Mouse (Mus musculus) layer of hippocampus, adult 18-20 months (tissue): ENCODE results near the gene Pitpna. TPM values are rescaled to one million over a fixed set of nuclear protein-coding genes. Genes with fewer than 3 reads are reported as not detected.
"Not testable (repeated sequence)": the region's sequence is repeated elsewhere in the genome, so short reads cannot be mapped to it uniquely, and the experiment has no call there.

Experiments
- DNase-seq, 2 experiments: peaks; one replicate each; pipeline ENCODE4 v3.0.0; 2022; ENCODE audit warnings: low spot score in 2 of 2
- total RNA-seq, 2 experiments: library from RNA; stranded (reverse); gene quantifications; 2 replicates each; pipeline ENCODE4 v1.2.3; 2021

Gene Pitpna
- total RNA-seq, 2 experiments from 2014 or later = 279 to 288 TPM

DNA sequence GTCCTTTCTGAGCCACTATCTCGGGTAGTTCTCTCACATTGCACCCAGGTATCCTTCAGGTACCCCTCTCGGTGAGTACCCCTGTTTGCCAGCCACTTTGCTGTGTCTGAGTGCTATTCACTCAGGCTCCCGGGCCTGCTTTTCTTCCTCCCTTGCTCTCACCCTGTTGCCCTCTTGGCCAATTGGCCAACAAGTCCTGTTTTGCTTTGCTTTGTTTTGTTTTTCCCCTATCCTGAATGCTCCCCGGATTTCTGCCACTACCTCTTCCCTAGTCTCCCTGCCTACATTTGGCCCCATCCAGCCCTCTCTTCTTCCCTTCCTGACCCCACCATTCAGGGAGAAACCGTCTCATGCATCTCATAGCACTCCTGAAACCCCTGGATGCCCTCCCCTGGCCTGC, 1.9 kb upstream of the Pitpna start:
- no peak for DNase-seq

DNA sequence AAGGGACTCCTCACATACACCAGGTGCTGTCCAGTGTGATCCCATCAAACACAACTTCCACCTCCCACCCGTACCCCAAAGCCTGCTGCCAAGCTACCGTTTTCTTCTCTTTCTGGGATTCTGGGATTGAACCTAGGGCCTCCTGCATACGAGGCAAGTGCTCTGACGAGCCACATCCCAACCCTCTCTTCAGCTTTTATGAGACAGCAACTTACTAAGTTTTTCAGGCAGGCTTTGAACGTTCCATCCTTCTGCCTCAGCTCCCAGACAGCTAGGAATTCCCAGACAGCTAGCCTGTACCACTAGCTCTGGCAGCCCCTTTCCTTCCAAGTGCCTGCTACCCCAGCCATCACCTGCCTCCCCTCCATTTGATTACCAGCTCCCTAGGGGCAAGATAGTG, 934 bp upstream of the Pitpna start:
- DNase-seq = no peak

DNA sequence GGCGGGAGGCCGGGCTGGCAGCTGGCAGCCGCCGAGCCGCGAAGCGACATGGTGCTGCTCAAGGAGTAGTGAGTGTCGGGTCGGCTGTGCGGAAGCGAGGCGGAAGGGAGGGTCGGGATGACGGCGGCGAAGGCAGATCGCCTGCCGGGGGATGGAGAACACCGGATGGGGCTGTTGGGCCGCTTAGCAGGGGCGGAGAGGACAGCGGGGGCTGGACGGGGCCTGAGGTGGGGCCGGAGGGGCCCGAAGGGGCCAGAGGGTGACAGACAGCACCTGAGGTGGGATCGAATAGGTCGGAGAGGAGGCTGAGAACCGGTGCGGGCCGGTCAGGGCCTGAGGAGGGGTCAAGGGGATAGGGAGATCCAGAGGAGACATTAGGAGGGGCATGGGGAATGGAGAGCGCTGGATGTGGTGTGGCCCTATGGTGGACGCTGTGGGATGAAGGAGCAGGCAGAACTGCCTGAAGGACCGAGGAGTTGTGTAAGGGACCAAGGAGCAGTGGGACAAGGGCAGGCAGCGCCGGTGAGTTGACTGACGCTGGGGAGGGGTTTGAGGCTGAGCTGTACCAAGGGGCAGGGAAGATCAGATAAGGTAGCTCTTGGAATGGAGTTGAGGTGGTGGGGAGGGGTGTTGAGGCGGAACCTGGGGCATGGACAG, 516 bp downstream of the Pitpna start:
- DNase-seq = no peak

DNA sequence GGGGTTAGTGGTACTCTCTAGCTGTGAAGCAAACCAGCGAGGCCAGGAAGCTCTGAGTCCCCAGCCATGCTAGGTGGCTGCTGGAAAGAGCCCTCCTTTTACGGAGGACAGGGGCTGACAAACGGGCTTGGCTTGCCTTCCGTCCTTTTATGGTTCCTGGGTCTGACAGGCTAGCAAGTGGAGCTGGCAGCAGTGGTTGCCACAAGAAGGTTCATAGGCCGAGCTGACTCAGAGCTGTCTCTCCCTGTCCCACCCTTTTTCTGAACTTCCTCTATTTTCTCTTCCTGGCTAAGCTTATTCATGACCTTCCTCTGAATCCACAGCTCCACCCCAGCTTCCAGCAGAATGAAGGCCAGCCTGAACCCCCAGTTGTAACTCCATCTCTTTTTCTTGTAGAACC, 4.7 kb downstream of the Pitpna start:
- no peak for DNase-seq

DNA sequence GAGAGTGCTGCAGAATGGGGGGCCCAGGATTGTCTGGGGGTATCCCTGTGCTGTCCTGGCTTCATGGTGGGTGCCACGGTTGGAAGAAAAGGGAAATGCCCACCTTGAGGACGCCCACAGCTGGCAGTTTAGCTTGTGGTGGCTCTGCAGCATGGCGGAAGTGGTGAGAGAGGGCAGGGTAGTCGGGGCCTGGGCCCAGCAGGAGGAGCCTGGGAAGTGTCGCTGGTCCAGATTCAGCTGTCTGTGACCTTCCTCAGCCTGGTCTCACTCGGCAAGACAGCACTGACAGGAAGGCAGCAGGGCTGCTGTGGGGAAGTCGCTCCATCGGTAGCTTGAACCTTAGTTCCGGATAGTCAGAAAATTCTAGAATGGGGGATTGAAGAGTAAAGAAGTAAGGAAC, 6.5 kb downstream of the Pitpna start:
- no peak for DNase-seq

DNA sequence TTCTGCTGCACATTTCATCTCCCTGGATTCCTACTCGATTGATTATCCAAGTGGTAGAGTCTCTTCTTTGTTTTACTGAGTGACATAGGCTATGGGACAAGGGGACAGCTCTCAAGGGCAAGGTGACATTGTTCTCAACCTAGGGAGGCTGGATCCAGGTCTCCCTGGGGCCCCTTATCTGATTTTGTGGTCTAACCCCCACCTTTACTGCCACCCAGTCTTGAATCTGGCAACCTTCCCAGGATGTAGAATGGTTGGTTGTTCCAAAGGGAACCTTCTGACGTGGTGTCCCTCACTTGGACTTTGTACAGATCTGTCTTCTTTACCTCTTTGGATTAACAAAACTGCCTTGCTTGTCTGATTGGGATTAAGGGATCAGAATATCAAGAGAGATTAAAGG, 7.5 kb downstream of the Pitpna start:
- no peak for DNase-seq

DNA sequence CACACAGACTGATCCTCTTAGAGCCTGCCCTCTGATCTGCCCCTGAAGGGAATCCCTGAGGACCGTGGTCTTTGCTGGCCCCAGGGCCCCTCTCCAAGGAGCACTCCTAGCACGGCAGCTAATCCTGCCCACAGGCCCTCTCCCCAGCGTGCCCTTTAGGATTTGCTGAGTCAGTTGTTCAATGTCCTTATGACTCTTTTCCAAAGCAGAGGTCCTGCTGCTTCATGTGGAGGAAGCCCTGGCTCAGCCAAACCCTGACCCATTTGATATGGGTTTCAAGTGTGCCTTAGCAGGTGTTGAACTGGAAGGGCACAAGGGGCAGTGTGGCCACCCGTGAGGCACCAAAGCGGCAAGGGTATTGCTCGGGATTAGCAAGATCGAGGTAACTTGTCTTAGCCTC, 7.9 kb downstream of the Pitpna start:
- DNase-seq = no peak

DNA sequence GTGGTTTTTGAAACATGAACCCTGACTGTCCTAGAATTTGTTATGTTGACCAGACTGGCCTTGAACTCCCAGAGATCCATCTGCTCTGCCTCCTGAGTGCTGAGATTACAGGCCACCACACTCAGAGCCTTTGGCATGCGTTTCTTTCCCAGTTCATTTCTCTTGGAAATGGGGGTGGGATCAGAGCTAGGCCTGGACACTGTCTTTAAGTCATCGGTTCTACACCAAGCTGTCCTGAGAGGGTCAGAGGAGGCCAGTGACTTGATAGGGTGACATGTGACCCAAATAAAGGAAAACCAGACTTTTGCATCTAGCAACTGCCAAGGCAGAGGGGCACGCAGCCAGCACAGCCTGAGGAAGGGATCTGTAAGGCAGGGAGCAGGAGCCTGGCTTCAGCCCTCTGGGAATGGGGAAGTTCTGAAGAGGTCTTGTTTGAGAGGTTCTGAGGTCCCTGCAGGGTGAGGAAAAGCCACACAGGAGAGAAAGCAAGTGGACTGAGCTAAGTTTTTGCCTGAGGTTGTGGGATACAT, 8.9 kb downstream of the Pitpna start:
- DNase-seq = no peak

DNA sequence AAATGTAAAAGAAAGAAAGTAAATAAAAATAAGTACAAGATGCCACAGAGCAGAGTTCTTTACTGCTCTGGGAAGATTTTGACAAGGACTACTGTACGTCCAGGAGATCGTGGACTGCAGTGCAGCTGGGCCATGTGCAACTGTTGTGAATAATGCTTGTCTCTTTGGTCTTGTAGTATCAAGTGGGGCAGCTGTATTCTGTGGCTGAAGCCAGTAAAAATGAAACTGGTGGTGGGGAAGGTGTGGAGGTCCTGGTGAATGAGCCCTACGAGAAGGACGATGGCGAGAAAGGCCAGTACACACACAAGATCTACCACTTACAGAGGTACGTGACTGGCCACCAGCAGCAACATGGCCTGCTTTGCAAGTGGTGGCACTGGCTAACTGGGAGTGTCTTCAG, 10.1 kb downstream of the Pitpna start:
- no peak for DNase-seq

DNA sequence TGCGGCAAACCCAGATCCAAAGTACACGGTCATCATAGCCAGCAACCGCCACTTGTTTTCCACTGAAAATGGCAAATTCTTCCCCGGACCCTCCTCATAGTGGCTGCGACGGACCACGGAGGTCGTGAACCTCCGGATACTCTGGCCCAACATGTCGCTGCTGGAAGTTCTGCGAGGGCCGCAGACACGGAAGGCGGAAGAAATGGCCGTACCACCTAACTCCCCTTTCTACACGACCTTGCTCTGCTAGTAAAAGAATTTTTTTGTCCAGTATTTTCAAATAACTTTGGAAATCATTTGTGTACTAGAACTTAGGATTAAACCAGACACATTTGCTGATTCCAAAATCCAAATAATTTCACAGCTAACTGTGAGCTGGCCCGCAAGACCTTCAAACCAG, 11.9 kb downstream of the Pitpna start:
- not testable (repeated sequence) for DNase-seq

DNA sequence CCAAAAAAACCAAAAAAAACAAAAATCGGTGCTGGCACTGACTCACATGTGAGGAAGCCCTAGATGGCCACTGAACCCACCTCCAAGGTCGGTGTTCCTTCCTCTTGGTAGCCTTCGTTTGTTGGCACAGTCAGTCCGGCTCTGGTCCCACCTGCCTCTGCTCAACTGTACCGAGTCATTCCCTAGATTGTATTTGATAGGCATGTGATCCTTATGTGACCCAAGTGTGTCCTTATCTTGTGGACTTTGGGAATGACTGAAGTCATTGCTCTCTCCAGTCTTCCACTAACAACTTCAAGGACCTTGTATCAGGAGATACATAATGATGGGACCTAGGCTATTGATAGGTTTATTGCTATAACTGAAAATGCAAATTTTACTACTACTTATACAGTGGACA, 16.9 kb downstream of the Pitpna start:
- DNase-seq = no peak

DNA sequence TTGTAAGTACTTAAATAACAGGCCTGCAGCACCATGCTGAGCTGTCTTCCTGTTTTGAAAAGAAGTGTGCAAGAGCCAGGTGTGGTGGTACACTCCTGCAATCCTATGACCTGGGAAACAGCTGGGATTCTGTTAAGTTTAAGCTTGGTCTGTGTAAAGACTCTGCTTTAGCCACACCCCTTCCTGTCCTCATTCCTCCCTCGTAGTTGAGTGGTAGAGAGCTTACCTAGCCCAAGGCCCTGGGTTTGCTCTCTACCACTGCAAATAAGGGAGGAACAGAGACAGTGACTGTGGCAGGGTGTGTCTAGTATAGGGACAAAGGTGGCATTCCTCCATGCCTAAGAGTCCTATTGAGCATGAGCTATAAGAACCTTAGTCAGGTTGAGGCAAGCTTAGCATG, 17.4 kb downstream of the Pitpna start:
- no peak for DNase-seq

DNA sequence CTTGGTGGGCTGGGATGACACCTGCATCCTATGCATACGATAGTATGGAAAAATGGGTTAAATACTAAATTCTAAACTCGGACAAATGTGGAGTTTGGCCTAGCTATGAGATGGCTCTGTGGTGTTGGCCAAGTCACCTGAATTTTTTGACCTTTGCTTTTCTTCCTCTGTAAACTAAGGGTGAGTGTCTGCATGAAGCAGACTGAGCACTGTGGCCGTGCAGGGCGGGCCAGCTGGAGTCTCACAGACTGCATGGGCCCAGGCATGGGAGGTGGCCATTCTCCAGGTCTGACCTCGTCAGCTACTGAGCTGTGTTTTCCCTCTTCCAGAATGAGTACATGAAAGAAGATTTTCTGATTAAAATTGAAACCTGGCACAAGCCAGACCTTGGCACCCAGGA, 20.9 kb downstream of the Pitpna start:
- no peak for DNase-seq

DNA sequence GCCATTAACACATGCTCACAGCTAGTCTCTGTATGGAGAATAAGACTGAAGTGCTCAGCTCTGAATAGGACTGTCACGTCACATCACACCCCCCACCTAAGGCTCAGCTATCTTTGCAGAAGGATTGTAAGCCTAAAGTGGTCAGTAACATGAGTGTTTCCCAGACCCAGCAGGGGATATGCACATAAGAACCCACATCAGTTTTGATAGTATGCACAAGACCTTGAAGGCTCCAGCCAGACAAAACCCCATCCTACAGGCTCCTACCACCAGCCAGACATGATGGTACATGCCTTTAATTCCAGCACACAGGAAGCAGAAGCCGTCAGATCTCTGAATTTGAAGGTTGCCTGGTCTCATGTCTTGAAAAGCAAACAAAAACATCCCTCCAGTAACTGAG, 22.1 kb downstream of the Pitpna start:
- no peak for DNase-seq

DNA sequence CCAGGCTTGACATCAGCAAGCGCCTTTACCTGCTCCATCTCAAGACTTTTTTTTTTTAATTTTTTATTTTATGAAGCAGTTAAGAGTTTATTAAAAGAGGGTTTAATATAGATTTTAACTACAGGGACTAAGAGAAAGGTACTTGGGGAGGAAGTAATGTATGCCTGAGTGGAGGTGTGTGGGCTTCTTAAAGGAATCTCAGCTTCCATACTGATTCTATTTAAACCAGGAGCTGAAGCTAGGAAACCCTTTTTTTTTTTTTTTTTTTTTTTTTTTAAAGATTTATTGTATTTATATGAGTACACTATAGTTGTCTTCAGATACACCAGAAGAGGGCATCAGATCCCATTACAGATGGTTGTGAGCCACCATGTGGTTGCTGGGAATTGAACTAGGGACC, 26.9 kb downstream of the Pitpna start:
- no peak for DNase-seq

DNA sequence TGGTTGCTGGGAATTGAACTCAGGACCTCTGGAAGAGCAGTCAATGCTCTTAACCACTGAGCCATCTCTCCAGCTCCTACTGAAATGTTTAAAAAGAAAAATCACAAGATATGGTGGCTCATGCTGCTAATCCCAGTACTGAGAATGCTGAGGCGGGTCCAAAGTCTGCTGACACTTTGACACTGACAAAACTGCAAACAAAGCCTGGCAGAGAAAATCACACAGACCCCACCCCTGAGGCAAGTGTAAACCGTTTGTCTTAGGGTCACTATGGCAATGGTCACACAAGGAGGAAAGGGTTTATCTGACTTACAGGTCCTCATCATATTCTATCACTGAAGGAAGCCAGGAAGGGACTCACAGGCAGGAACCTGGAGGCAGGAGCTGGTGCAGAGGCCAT, 27.7 kb downstream of the Pitpna start:
- no peak for DNase-seq

DNA sequence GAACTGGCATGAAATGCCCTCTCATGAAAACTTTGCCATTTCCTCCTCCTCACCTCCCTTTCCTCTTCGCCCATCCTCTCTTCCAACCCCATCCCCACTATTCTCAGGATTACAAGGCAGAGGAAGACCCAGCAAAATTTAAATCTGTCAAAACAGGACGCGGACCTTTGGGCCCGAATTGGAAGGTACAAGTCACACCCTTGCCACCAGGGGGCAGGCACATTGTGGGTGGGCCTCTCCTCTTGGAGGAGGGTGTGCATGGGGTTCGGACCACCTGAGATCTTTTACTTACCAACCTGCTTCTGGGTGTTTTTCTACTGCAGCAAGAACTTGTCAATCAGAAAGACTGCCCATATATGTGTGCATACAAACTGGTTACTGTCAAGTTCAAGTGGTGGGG, 31.2 kb downstream of the Pitpna start:
- DNase-seq = no peak

DNA sequence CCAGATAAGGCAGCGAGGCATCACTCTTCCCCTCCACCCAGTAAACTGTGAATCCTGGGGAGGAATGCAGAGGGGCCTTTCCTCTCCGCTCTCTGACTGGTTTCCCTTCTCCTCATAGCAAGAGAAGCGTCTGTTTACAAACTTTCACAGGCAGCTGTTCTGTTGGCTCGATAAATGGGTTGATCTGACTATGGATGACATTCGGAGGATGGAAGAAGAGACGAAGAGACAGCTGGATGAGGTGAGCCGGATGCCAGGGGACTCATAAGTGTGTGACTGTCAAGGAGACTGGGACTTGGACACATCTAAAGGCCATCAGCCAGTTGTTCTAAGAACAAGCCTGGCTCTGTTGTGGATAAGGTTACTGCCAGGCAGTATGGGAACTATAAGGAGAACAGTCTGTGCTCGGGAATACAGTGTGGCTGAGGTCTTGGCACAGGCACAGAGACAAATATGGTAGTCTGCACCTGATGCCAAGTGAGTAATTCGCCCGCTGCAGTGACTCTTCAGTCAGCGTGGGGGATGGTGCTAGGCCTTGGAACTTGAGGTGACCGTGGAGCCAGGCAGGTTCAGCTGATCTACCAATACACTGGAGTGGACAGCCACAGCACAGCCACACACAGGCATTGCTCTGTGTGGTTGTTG, 32.4 kb downstream of the Pitpna start:
- peak in 1 of 2 experiments; percentile 65 for DNase-seq

DNA sequence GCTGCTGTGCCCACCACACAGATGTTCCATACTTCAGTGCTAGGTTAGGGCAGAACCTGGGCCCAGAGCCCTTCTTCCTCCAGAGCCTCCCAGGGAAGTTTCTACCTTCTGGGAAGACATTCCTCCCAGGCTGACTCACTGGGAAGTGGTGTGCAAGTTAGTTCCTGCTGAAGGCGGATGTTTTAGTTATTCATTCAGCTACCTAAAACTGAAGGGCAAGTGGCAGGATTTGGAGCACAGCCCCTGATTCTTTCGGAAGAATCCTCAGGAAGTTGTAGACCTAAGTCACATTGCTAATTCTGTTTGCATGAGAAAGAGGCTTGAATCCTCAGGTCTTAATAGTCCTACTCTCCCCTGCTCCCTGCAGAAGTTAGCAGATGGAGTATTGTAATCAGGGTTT, 33.5 kb downstream of the Pitpna start:
- DNase-seq = no peak

DNA sequence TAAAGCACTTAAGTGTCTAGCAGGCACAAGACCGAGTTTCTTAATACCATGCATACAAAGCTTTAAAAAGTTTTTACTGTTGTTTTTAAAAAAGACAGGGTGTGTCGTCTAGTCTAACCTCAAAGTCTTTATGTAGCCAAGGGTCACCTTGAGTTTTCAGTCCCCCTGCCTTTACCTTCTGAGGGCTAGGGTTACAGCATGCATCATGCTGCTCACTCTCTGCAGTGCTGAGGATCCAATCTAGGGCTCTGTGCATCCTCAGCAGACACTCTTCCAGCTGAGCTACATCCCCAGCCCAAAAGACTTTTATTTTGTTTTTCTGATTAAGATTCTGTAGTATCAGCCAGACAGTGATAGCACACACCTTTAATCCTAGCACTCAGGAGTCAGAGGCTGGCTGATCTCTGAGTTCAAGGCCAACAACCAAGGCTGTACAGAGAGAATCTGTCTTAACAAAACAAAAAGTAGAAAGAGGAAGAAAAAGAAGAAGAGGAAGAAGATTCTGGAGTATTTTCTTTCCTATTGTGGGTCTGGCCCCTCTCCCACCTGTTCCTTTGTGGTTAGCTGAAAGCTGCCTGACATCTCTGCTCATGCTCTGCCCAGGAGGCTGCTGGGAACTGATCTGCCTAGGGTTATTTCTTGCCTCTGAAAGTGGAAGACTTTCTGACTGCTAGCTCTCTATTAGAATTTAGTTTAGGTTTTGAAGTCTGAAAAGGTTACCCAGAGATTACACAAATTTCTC, 34.9 kb downstream of the Pitpna start:
- DNase-seq = no peak

DNA sequence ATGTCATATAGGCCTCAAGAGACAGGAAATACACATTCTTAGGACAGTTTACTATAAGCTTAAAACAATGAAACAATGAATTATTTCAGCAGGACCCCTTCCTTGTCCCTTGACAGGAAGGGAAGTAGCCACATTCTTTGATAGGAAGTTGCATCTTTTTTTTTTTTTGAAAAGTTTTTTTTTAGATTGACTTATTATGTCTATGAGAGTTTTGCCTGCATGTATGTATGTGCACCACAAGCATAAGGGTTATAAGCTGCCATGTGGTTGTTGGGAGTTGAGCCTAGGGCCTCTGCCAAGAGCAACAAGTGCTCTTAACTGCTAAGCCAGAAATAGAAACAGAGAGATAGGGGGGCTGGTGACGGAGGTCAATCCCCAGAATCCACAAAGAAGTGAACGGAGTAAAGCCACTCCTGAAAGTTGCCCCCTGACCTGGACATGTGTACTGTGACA, 36.2 kb downstream of the Pitpna start:
- DNase-seq = no peak

DNA sequence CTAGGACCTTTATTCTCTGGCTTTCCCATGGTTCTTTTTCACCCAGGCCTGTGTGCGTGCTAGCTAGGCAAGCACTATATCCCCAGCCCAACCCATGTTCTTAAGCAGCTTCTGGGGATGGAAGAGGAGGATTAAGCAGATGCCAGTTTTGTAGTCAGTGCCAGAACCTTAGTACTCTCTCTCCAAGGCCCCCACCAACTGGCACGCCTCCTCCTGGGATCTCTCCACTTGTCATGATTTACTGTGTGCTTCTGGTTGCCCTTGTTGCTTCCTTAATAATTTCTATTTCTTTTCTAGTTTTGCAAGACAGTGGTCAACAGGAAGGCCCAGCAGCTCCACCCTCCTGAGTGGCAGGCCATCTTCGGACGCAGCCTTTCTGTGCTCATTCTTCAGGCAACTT, 37.9 kb downstream of the Pitpna start:
- DNase-seq = peak; percentile 47 to 70
